Mouse (Mus musculus) midbrain, embryonic 16.5 days (tissue): ENCODE measurements around the gene Psmb3. TPM values are rescaled to one million over a fixed set of nuclear protein-coding genes. Genes with fewer than 3 reads are reported as not detected.

Experiments used
- ATAC-seq: fragments of 200-750 bp; cut with Nextera tagmentation; 2 replicates; pipeline ENCODE4 v1.8.0; 2017; ENCODE audit warnings: moderate TSS enrichment
- H3K27ac ChIP-seq: fragments of 300-500 bp; sonication (generic); 2 replicates; pipeline ENCODE4 v1.5.1; 2014; ENCODE audit warnings: mild to moderate bottlenecking, low read length, mixed read lengths
- H3K27me3 ChIP-seq: fragments of 300-500 bp; sonication (generic); 2 replicates; pipeline ENCODE4 v1.6.1; 2014; ENCODE audit warnings: low read depth, low read length, mixed read lengths; ENCODE audit not compliant: control insufficient read depth, insufficient read depth
- H3K36me3 ChIP-seq: fragments of 300-500 bp; sonication (generic); 2 replicates; pipeline ENCODE4 v1.6.1; 2014; ENCODE audit warnings: mild to moderate bottlenecking, low read length, moderate library complexity, mixed read lengths; ENCODE audit not compliant: control insufficient read depth, insufficient read depth
- H3K4me1 ChIP-seq: fragments of 300-500 bp; sonication (generic); 2 replicates; pipeline ENCODE4 v1.6.1; 2014; ENCODE audit warnings: mild to moderate bottlenecking, low read length, mixed read lengths; ENCODE audit not compliant: control insufficient read depth, insufficient read depth
- H3K4me2 ChIP-seq: fragments of 300-500 bp; sonication (generic); 2 replicates; pipeline ENCODE4 v1.6.1; 2014; ENCODE audit warnings: mild to moderate bottlenecking, low read length, mixed read lengths
- H3K4me3 ChIP-seq: fragments of 300-500 bp; sonication (generic); 2 replicates; pipeline ENCODE4 v1.5.1; 2014; ENCODE audit warnings: low read depth, mild to moderate bottlenecking, low read length, moderate library complexity, mixed read lengths
- H3K9ac ChIP-seq: fragments of 300-500 bp; sonication (generic); 2 replicates; pipeline ENCODE4 v1.6.1; 2014; ENCODE audit warnings: low read depth, low read length, mixed read lengths
- H3K9me3 ChIP-seq: fragments of 300-500 bp; sonication (generic); replicated peaks from 2 replicates; pipeline ENCODE4 v1.6.1; 2014; ENCODE audit warnings: mild to moderate bottlenecking, low read length, mixed read lengths; ENCODE audit not compliant: control insufficient read depth, poor library complexity, severe bottlenecking
- WGBS: fragments of 180-500 bp; shearing (Covaris S2); extraction: QIAGEN DNeasy Blood & Tissue Kit; methylation state at CpG from one replicate; pipeline ENCODE4 v1.1.7; 2014; 5-methylcytosine and 5-hydroxymethylcytosine counted together
- polyA plus RNA-seq: library from polyadenylated mRNA; unstranded; fragments of >200 nt; fragmentation: Nextera tagmentation; extraction: Ambion mirVana; gene quantifications from 2 replicates; pipeline ENCODE4 v1.2.1, GENCODE M21; 2015

Psmb3 gene
- polyA plus RNA-seq, 1 experiment from 2014 or later: 401 TPM

- H3K4me2 ChIP-seq: peak overlapping the region; percentile 86
- no peak overlapping the region for H3K27ac ChIP-seq
- H3K4me3 ChIP-seq: peak overlapping the region; percentile 95
- no peak for ATAC-seq
- peaks cover 32% of the 10 kb centered on the region for H3K4me1 ChIP-seq
- peaks cover 6% of the 10 kb centered on the region; the same call in 1 of the 2 replicates for H3K36me3 ChIP-seq
- WGBS: 19% methylated on average over 6 of the region's 6 CpGs
- 0 out of 2 replicates have a peak overlapping the region, but pooled peaks have one; percentile 15 for H3K9ac ChIP-seq
- no peaks in the 10 kb centered on the region for H3K9me3 ChIP-seq
- H3K27me3 ChIP-seq: peaks cover 7% of the 10 kb centered on the region
Measured at GRCm38 (mm10) chr11:97664771-97665240, 38.4 kb upstream of the Psmb3 start.

- ATAC-seq: no peak
- H3K4me2 ChIP-seq: peak overlapping the region; percentile 86; the same call in 1 of the 2 replicates
- no peak overlapping the region; the same call in 1 of the 2 replicates for H3K9ac ChIP-seq
- H3K4me1 ChIP-seq: peaks cover 32% of the 10 kb centered on the region
- H3K27ac ChIP-seq: no peak overlapping the region
- H3K27me3 ChIP-seq: peaks cover 7% of the 10 kb centered on the region
- H3K4me3 ChIP-seq: no peak overlapping the region; the same call in 1 of the 2 replicates
- H3K9me3 ChIP-seq: no peaks in the 10 kb centered on the region
- 84% methylated on average over 13 of the region's 13 CpGs for WGBS
- H3K36me3 ChIP-seq: peaks cover 7% of the 10 kb centered on the region; the same call in 1 of the 2 replicates
Measured at GRCm38 (mm10) chr11:97665431-97665830, 37.8 kb upstream of the Psmb3 start.

GRCm38 (mm10) chr11:97666221-97666620, 37.0 kb upstream of the Psmb3 start:
- no peak for ATAC-seq
- Histone ChIP-seq H3K36me3 (peaks cover 12% of the 10 kb centered on the region; the same call in 1 of the 2 replicates), H3K27me3 (peaks cover 7% of the 10 kb centered on the region), H3K4me2 (no peak overlapping the region), H3K4me1 (peaks cover 24% of the 10 kb centered on the region), H3K9me3 (no peaks in the 10 kb centered on the region), H3K9ac (no peak overlapping the region), H3K4me3 (no peak overlapping the region), H3K27ac (no peak overlapping the region)
- 91% methylated on average over 7 of the region's 7 CpGs for WGBS

- Histone ChIP-seq H3K4me2 (no peak overlapping the region), H3K27me3 (peaks cover 3% of the 10 kb centered on the region), H3K9me3 (no peaks in the 10 kb centered on the region), H3K4me3 (no peak overlapping the region), H3K27ac (no peak overlapping the region), H3K36me3 (peaks cover 12% of the 10 kb centered on the region; the same call in 1 of the 2 replicates), H3K4me1 (peaks cover 20% of the 10 kb centered on the region), H3K9ac (0 out of 2 replicates have a peak overlapping the region, but pooled peaks have one; percentile 10)
- WGBS: 93% methylated on average over 15 of the region's 15 CpGs
- ATAC-seq: no peak
Measured at GRCm38 (mm10) chr11:97666794-97667193, 36.4 kb upstream of the Psmb3 start.

- Histone ChIP-seq H3K36me3 (peaks cover 19% of the 10 kb centered on the region), H3K4me1 (peaks cover 17% of the 10 kb centered on the region)
- no peak for ATAC-seq
Measured at GRCm38 (mm10) chr11:97668160-97668559, 35.0 kb upstream of the Psmb3 start.

GRCm38 (mm10) chr11:97669268-97669667, 33.9 kb upstream of the Psmb3 start:
- Histone ChIP-seq H3K27ac (no peak overlapping the region), H3K4me3 (no peak overlapping the region), H3K4me2 (no peak overlapping the region), H3K9me3 (no peaks in the 10 kb centered on the region), H3K4me1 (peaks cover 15% of the 10 kb centered on the region), H3K27me3 (no peaks in the 10 kb centered on the region), H3K9ac (no peak overlapping the region), H3K36me3 (peaks cover 25% of the 10 kb centered on the region)
- ATAC-seq: no peak
- WGBS: 42% methylated on average over 15 of the region's 15 CpGs

More at GRCm38 (mm10) chr11:97668160-97668559, 35.0 kb upstream of the Psmb3 start:
- no peak overlapping the region for H3K4me3 ChIP-seq
- no peaks in the 10 kb centered on the region for H3K9me3 ChIP-seq
- H3K27me3 ChIP-seq: no peaks in the 10 kb centered on the region
- 93% methylated on average over 7 of the region's 7 CpGs for WGBS
- no peak overlapping the region for H3K9ac ChIP-seq
- no peak overlapping the region for H3K4me2 ChIP-seq
- no peak overlapping the region for H3K27ac ChIP-seq

GRCm38 (mm10) chr11:97669829-97670228, 33.4 kb upstream of the Psmb3 start:
- Histone ChIP-seq H3K9me3 (no peaks in the 10 kb centered on the region), H3K4me3 (no peak overlapping the region), H3K4me2 (no peak overlapping the region), H3K27ac (no peak overlapping the region), H3K9ac (no peak overlapping the region), H3K27me3 (no peaks in the 10 kb centered on the region), H3K36me3 (peaks cover 30% of the 10 kb centered on the region), H3K4me1 (peaks cover 10% of the 10 kb centered on the region)
- ATAC-seq: no peak
- WGBS: 16% methylated on average over 5 of the region's 6 CpGs

- H3K4me2 ChIP-seq: no peak overlapping the region
- H3K4me3 ChIP-seq: no peak overlapping the region
- no peak overlapping the region for H3K27ac ChIP-seq
- ATAC-seq: no peak
- H3K4me1 ChIP-seq: peaks cover 3% of the 10 kb centered on the region
- H3K36me3 ChIP-seq: peaks cover 33% of the 10 kb centered on the region
- H3K9ac ChIP-seq: no peak overlapping the region
- H3K9me3 ChIP-seq: no peaks in the 10 kb centered on the region
- 71% methylated on average over 13 of the region's 13 CpGs for WGBS
- H3K27me3 ChIP-seq: no peaks in the 10 kb centered on the region
Measured at GRCm38 (mm10) chr11:97670234-97671176, 32.7 kb upstream of the Psmb3 start.

GRCm38 (mm10) chr11:97671177-97671527, 32.0 kb upstream of the Psmb3 start:
- no peaks in the 10 kb centered on the region for H3K9me3 ChIP-seq
- no peaks in the 10 kb centered on the region for H3K27me3 ChIP-seq
- no peak overlapping the region for H3K27ac ChIP-seq
- no peak for ATAC-seq
- H3K4me2 ChIP-seq: no peak overlapping the region
- peaks cover 3% of the 10 kb centered on the region for H3K4me1 ChIP-seq
- no peak overlapping the region for H3K4me3 ChIP-seq
- H3K36me3 ChIP-seq: peaks cover 33% of the 10 kb centered on the region
- 35% methylated on average over 2 of the region's 2 CpGs for WGBS
- no peak overlapping the region for H3K9ac ChIP-seq
